Mouse (Mus musculus): ENCODE measurements around the gene Inpp4b.

GRCm38 (mm10) chr8:81483834-81484233, 141.5 kb downstream of the Inpp4b start:
- TF ChIP-seq CTCF (conservative IDR thresholded peaks at IDR 0.05; ENCODE audit: insufficient read depth, insufficient read length, low read depth, low read length): no peak
- no peak for TF ChIP-seq POLR2A (IDR thresholded peaks at IDR 0.05; ENCODE audit: low read depth, low read length)
